Mouse (Mus musculus) left cerebral cortex, adult 2 months (tissue): Measurements from ENCODE around the gene Pars2. TPM values are rescaled to one million over a fixed set of nuclear protein-coding genes. Genes with fewer than 3 reads are reported as not detected.

Source experiments
- DNase-seq, 2 experiments: peaks; one replicate each; pipeline ENCODE4 v3.0.0; 2021 to 2022; ENCODE audit warnings: low spot score in 2 of 2, mixed read lengths in 1 of 2; ENCODE audit errors: extremely low spot score in 1 of 2
- H3K27ac ChIP-seq: fragments of 200-600 bp; 2 replicates; pipeline ENCODE4 v1.8.1; 2022
- H3K4me3 ChIP-seq: fragments of 200-600 bp; 2 replicates; pipeline ENCODE4 v1.8.1; 2022
- CTCF ChIP-seq: fragments of 200-600 bp; IDR thresholded peaks from 2 replicates; pipeline ENCODE4 v1.8.1; 2022; ENCODE audit warnings: antibody characterized with exemption, mild to moderate bottlenecking, moderate library complexity
- intact Hi-C: fragments of 180-260 bp; cut with DNase I; formaldehyde crosslinking; loops from one replicate; pipeline ENCODE4 v1.15.1; 2025
- total RNA-seq, 2 experiments: library from RNA; stranded (reverse); gene quantifications; 2 replicates each; pipeline ENCODE4 v1.2.3; 2021

Pars2 gene
- total RNA-seq, 2 experiments from 2014 or later = 6.1 to 6.3 TPM

DNA sequence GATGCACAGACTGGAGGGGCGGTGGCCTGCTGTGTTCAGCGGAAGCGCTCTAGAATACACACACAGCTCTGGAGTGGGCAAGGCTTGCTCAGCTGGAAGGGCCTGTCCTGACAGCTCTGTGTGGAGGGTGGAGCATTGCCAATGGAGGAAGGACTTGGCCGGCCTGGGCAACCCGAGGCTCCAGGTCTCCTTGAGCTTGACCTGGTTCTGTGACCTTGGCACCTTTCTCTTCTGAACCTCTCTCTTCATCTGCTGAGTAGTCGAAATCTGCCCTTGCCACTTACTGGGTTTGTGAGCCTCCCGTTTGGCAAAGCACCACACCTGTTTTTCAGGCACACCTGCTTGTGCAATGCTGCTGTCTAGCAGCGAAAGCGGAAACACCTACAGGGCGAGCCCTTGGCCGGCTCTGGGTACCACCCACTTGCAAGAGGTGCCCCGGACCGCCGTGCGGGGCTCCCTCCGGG, 28.8 kb upstream of the Pars2 start, which contains the start of gene Ttc22:
Ttc22 (plus strand) TSS at position 403 of the 464 bp plus-strand sequence.
- no peak for TF ChIP-seq CTCF
- Histone ChIP-seq H3K4me3 (no peak within 1 kb of the TSS), H3K27ac (no peak within 1 kb of the TSS)
- no peak for DNase-seq
- intact Hi-C loops = no loop called here

DNA sequence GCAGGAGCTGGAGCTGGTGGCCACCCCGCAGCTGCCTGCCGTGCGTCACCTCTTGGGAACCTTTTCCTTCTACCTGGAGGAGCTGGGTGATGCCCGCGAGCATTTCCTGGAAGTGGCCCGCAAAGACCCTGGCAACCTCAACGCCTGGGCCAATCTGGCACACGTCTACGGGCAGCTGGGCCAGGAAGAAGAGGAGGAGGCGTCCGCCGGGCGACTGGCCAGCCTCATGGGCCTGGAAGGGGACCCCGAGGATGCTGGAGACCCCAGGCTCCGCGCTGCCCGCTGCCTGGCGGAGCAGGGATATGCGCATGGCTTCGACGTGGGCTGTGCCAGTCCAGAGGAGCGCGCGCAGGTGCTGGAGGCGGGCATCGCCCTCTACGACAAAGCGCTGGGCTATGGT, 28.2 kb upstream of the Pars2 start:
- DNase-seq = no peak
- no peak for TF ChIP-seq CTCF

DNA sequence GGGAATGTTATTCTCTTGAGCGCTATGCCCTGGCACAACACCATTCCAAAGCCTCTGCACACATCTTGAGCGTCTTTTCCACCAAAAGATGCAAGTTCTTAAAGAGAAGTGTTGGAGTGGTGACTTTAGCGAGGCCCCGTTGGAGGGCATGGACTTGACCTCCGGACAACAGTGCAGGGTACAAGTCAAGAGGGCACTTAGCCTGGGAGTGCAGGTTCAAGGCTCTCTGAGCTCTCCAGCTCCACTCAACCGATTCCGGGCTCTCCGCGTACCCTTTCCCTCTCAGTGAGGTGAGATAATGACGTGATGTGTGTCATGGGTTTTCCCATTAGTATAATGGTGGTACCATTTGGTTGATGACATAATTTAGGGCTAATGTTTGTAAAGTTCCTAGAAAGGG, 26.6 kb upstream of the Pars2 start:
- no peak overlapping the region for H3K4me3 ChIP-seq
- no peak for TF ChIP-seq CTCF
- no peak overlapping the region for H3K27ac ChIP-seq
- DNase-seq = no peak
- intact Hi-C loops = no loop called here

More for the DNA sequence above, 28.2 kb upstream of the Pars2 start:
- intact Hi-C loops = no loop called here
- H3K27ac ChIP-seq = no peak overlapping the region
- no peak overlapping the region for H3K4me3 ChIP-seq

DNA sequence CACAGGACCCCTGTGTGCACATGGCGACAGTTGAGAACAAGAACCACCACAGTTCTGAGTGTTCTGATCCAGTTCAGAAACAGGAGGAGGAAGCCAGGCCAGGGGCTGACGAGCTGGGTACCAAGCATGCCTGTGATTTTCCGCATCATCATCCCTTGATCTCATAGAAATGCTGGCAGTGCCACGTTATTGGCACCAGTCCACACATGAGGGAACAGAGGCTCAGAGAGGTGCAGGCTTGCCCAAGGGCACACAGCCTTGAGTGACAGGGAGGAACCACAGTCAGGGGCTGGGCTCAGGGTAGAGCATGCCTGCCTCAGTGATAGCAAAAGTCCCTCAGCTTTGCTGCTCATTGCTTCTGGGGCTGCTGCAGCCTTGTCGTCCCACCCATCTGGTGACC, 23.1 kb upstream of the Pars2 start:
- no peak overlapping the region for H3K4me3 ChIP-seq
- intact Hi-C loops = no loop called here
- TF ChIP-seq CTCF = no peak
- no peak overlapping the region for H3K27ac ChIP-seq
- no peak for DNase-seq

DNA sequence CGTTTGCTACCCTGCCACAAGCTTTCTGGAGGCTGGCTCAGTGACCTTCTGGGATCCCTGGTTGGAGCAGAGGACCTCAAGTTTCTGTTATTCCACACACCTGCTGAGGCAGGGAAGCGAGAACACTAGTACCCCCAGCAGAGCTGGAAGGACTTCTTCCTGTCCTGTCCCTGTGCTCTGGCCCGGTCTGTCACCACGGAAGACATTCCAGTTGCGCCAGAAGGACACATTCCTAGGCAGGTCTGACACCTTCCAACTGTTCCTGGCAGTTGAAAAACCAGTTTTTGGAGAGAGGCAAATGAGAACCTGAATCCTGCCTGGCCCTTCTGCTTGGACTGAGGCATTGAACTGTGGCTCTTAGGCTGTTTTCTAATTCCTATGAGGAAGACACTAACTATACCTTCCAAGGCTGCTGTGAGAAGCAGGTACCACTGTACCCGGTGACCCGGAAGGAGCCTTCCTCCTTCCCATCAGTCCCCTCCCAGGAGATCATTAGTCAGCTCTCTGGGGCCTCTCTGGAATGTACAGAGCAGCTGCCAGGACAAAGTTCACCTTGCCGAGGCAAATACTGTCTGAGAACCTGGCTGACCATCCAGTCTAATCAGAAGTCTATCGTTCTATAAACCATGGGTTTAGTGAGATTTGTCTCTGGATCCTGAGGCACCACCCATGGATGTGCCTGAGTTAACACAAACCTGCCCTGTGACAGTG, 22.1 kb upstream of the Pars2 start:
- intact Hi-C loops = no loop called here
- TF ChIP-seq CTCF = no peak
- no peak for DNase-seq
- H3K27ac ChIP-seq = no peak overlapping the region
- H3K4me3 ChIP-seq = no peak overlapping the region

DNA sequence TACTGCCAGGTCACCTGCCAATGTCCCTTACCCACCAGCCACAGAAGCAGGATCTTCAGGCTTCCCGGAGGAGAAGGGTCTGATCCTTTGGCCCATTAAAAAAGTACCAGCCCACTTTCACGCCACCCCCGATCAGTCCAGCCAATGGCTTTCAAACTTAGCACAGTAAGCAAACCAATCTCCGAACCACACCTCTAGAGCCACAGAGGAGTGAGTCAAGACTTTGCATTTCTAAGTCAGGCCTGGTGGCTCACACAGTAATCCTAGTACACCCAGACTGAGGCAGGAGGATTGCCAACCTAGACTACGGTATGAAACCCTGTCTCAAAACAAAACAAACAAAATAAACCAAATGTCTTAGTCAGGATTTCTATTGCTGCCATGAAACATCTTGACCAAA, 21.5 kb upstream of the Pars2 start:
- no peak for TF ChIP-seq CTCF
- intact Hi-C loops = no loop called here
- Histone ChIP-seq H3K27ac (no peak overlapping the region), H3K4me3 (no peak overlapping the region)
- no peak for DNase-seq

DNA sequence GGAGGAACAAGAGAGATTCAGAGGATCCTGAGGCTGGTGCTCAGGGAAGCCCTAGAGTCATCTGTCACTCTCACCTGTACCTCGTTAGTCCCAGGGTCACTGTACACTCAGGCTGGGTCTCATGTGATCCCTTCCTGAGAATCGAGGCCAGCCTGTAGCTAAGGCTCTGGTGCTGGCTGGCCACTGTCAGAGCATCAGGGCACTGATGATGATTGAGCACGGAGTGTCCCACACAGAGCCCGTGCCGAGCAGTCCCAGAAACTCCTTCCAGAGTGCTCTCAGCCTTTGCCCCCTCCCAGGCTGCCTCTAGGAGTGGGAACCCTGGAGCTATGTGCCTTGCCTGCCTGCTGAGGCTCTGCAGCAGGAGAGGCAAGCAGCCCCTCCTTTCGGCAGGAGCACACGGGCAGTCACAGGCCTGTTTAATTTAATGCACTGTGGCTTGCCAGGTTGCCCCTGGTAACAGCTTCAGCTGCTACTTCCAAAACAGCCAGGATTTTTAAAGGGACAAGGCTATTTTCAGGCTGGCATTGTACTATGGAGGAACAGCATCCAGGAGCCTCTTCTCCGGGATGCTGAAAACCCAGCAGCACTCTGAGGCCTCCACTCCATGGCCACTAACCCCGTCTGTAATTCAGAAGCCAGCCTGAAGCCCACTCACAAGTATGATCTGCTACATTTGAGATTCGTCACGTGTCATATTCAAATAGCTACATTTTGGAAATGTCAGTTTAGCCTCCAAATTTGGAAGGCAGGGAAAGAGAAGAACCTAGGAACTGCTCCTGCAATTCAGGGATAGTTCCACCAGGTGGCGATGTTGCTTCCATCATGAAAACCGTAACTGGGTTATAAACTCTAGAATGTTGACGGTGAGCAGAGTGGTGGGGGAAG, 20.3 kb upstream of the Pars2 start:
- H3K4me3 ChIP-seq = 0 out of 2 replicates have a peak overlapping the region, but pooled peaks have one; percentile 4
- intact Hi-C loops = loop anchor here (1.0 to 5.0 kb wide), 3 partner anchors 78 to 532 kb away; no protein-coding TSS in a partner anchor
- peak; percentile 84 to 89 for DNase-seq
- H3K27ac ChIP-seq = peak overlapping the region; percentile 96
- TF ChIP-seq CTCF = peak; percentile 95

DNA sequence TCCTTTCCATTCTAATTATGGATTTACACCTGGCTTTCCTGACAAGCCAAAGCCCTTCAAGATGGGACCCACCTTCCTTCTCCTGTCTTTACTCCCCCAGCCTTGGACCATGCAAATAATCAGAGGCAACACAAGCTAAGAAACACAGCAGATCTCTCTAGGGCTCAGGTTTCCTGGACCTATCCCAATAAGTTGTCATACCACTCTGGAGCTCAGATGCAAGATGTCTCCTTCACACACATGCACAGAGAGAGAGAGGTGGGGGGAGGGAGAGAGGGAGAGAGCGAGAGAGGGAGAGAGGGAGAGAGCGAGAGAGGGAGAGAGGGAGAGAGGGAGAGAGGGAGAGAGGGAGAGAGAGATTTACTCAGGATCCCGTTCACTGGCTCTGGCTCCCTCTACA, 18.6 kb upstream of the Pars2 start:
- no peak for DNase-seq
- intact Hi-C loops = loop anchor here (5.0 kb wide), 2 partner anchors 155 to 530 kb away; no protein-coding TSS in a partner anchor
- no peak overlapping the region for H3K4me3 ChIP-seq
- peak overlapping the region; percentile 96; the same call in 1 of the 2 replicates for H3K27ac ChIP-seq
- TF ChIP-seq CTCF = no peak

DNA sequence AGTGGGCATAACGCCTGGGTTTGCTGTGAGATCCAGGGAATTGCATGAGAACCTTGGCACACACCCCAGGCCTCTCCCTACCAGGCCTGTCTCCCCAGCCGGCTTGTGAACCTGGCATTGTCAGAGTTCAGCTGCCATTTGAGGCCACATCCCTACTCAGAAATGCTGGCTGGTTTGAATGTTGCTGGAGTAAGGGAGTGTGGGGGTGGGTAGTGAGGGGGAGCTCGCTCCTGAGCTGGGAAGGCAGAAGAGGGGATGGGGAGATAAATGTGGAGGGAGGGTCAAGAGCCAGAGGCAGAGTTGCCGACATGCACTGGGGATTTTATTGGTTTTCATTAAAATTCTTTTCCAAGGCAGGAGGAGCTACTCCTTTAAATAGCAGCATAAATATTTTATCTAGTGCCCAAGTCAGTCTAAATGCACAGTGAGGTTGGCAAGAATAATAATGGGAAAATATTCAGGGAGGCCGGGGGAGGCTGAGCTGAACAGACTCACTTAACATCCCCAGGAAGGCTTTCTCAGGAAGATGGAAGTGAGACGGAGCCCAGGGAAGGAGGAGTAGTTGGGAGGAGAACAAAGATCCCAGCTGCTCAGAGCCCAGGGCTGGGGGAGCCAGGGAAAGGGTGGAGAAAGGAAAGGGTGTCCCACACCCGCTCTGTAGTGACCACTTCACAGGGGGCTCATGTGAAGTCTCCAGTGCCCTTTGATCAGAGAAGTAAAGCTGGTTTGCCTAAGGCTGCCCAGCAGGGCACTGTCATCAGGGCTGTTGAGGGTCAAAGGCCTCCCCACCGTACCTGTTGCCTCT, 17.4 kb upstream of the Pars2 start:
- peak in 1 of 2 experiments; percentile 38 for DNase-seq
- peak overlapping the region; percentile 63 for H3K27ac ChIP-seq

DNA sequence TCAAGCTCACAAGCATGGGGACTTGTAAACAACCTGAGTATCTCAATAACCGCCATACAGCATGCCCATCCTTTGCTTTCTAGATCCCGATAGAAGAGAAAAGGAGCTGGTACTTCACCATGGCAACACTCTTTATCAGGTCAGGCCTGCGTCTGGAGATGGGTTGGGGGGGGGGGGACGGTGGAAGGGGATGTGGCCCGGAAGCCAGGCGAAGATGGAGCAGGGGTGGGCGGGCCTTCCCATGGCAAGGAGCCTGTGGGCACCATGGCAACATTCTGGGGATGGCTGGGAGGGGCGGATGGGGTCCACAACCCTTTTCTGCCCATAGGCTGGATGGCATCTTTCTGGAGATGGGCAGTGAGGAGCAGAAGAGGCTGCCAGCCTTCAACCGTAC, 16.8 kb upstream of the Pars2 start:
- no peak for TF ChIP-seq CTCF
- Histone ChIP-seq H3K27ac (peak overlapping the region; percentile 63), H3K4me3 (no peak overlapping the region)
- intact Hi-C loops = loop anchor here (2.0 to 5.0 kb wide), 3 partner anchors 15 to 528 kb away; no protein-coding TSS in a partner anchor
- DNase-seq = no peak

More for the DNA sequence above, 17.4 kb upstream of the Pars2 start:
- H3K4me3 ChIP-seq = no peak overlapping the region
- intact Hi-C loops = loop anchor here (2.0 to 5.0 kb wide), 3 partner anchors 15 to 529 kb away; no protein-coding TSS in a partner anchor
- no peak for TF ChIP-seq CTCF
